Mouse (Mus musculus) heart, embryonic 14.5 days (tissue): ENCODE measurements around the gene Prkar2a. TPM values are rescaled to one million over a fixed set of nuclear protein-coding genes. Genes with fewer than 3 reads are reported as not detected.
A peak's percentile ranks its signal among the peaks of the same experiment; 100 is the strongest.

Source experiments
- ATAC-seq: fragments of 200-750 bp; cut with Nextera tagmentation; 2 replicates; pipeline ENCODE4 v1.8.0; 2017; ENCODE audit warnings: low read depth, moderate TSS enrichment; ENCODE audit not compliant: insufficient number of reproducible peaks, insufficient read depth, low FRiP score
- H3K27ac ChIP-seq, 2 experiments: fragments of 200-500 bp in 1 of 2; fragments of 300-500 bp in 1 of 2; sonication (generic) in 1 of 2; replicated peaks in 1 of 2; 2 replicates each; pipeline ENCODE4 v1.5.1; 2012 to 2014; ENCODE audit warnings: low read depth in 2 of 2, low read length in 2 of 2, control low read depth in 1 of 2, mild to moderate bottlenecking in 1 of 2, mixed read lengths in 1 of 2; ENCODE audit not compliant: control insufficient read depth in 1 of 2, insufficient read depth in 1 of 2
- H3K27me3 ChIP-seq: fragments of 300-500 bp; sonication (generic); 2 replicates; pipeline ENCODE4 v1.6.1; 2014; ENCODE audit warnings: mild to moderate bottlenecking, low read length, control low read depth; ENCODE audit not compliant: control insufficient read depth, insufficient read depth
- H3K36me3 ChIP-seq: fragments of 300-500 bp; sonication (generic); 2 replicates; pipeline ENCODE4 v1.6.1; 2014; ENCODE audit warnings: mild to moderate bottlenecking, control low read depth, low read length, mixed read lengths; ENCODE audit not compliant: control insufficient read depth, insufficient read depth
- H3K4me1 ChIP-seq, 2 experiments: fragments of 200-500 bp in 1 of 2; fragments of 300-500 bp in 1 of 2; sonication (generic) in 1 of 2; 2 replicates each; pipeline ENCODE4 v1.6.1; 2012 to 2014; ENCODE audit warnings: low read length in 2 of 2, control low read depth in 1 of 2, mixed read lengths in 1 of 2; ENCODE audit not compliant: control insufficient read depth in 2 of 2, insufficient read depth in 2 of 2
- H3K4me2 ChIP-seq: fragments of 300-500 bp; sonication (generic); 2 replicates; pipeline ENCODE4 v1.6.1; 2014; ENCODE audit warnings: mild to moderate bottlenecking, low read length
- H3K4me3 ChIP-seq, 2 experiments: fragments of 200-500 bp in 1 of 2; fragments of 300-500 bp in 1 of 2; sonication (generic) in 1 of 2; 2 replicates each; pipeline ENCODE4 v1.5.1; 2012 to 2014; ENCODE audit warnings: low read length in 2 of 2, mild to moderate bottlenecking in 2 of 2, control low read depth in 1 of 2, low read depth in 1 of 2, moderate library complexity in 1 of 2; ENCODE audit not compliant: control insufficient read depth in 1 of 2, insufficient read depth in 1 of 2
- H3K9ac ChIP-seq: fragments of 300-500 bp; sonication (generic); 2 replicates; pipeline ENCODE4 v1.6.1; 2014; ENCODE audit warnings: mild to moderate bottlenecking, low read length
- H3K9me3 ChIP-seq: fragments of 300-500 bp; sonication (generic); 2 replicates; pipeline ENCODE4 v1.6.1; 2016; ENCODE audit warnings: low read length, control low read depth; ENCODE audit not compliant: control insufficient read depth
- WGBS: fragments of 180-500 bp; shearing (Covaris S2); extraction: QIAGEN DNeasy Blood & Tissue Kit; methylation state at CpG from one replicate; pipeline ENCODE4 v1.1.7; 2014; 5-methylcytosine and 5-hydroxymethylcytosine counted together
- polyA plus RNA-seq: library from polyadenylated mRNA; unstranded; fragments of >200 nt; fragmentation: Nextera tagmentation; extraction: Ambion mirVana; gene quantifications from 2 replicates; pipeline ENCODE4 v1.2.1, GENCODE M21; 2014

Prkar2a gene
- polyA plus RNA-seq, 1 experiment from 2014 or later, result 31.5 TPM

DNA sequence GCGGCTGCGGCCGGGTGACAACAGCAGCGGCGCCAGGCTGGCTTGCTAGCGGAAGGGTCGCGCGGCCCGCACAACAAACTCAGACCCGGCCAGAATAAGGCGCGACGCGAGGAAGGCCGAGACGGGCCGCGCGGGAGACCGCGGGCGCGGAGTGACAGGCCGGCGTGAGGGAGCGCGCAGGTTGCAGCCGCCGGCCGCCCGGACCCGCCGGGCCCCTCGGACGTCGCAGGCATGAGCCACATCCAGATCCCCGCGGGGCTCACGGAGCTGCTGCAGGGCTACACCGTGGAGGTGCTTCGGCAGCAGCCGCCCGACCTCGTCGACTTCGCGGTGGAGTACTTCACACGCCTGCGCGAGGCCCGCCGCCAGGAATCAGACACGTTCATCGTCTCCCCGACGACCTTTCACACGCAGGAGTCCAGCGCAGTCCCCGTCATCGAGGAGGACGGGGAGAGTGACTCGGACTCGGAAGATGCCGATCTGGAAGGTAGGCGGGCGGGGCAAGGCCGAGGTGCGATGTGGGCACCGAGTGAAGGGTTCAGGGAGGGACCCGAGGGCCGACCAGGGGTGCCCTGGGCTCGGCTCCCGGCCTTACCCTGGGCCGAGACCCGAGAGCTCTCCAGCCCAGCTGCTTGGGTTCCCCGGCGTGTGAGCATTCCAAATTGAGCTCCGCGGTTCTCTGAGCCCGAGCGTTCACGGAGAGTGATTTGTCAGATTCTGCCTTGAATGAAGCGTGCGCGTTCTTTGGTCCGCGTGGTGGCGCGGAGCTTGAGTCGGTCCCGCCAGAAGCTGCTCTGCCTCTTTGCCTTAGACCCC is 3.3 kb downstream of the Prkar2a start:
- Histone ChIP-seq H3K9me3 (no peaks in the 10 kb centered on the region), H3K27me3 (no peaks in the 10 kb centered on the region), H3K36me3 (no peaks in the 10 kb centered on the region), H3K4me3 (peak overlapping the region; percentile 80 to 83), H3K4me1 (peaks cover 3 to 21% of the 10 kb centered on the region in 2 experiments), H3K9ac (peak overlapping the region; percentile 88), H3K4me2 (peak overlapping the region; percentile 95), H3K27ac (peak overlapping the region; percentile 52 to 74)
- ATAC-seq, result peak; percentile 49
- under 1% methylated on average over 92 of the region's 92 CpGs for WGBS

GRCm38 (mm10) chr9:108693946-108694345 is 4.8 kb downstream of the Prkar2a start:
- Histone ChIP-seq H3K4me1 (peaks cover 3 to 16% of the 10 kb centered on the region in 2 experiments), H3K27me3 (no peaks in the 10 kb centered on the region), H3K4me2 (peak overlapping the region; percentile 95), H3K9ac (no peak overlapping the region; the same call in 1 of the 2 replicates), H3K4me3 (no peak overlapping the region), H3K9me3 (no peaks in the 10 kb centered on the region), H3K27ac (no peak overlapping the region), H3K36me3 (no peaks in the 10 kb centered on the region)
- WGBS, result 82% methylated on average over 4 of the region's 4 CpGs
- no peak for ATAC-seq

- Histone ChIP-seq H3K36me3 (no peaks in the 10 kb centered on the region), H3K4me2 (no peak overlapping the region), H3K9ac (no peak overlapping the region), H3K27ac (no peak overlapping the region), H3K4me3 (no peak overlapping the region), H3K27me3 (no peaks in the 10 kb centered on the region), H3K4me1 (peaks cover 3 to 16% of the 10 kb centered on the region in 2 experiments), H3K9me3 (no peaks in the 10 kb centered on the region)
- ATAC-seq, result no peak
- WGBS, result 96% methylated on average over 1 of the region's 1 CpGs
These were observed 5.4 kb downstream of the Prkar2a start for GRCm38 (mm10) chr9:108694533-108694932.

DNA sequence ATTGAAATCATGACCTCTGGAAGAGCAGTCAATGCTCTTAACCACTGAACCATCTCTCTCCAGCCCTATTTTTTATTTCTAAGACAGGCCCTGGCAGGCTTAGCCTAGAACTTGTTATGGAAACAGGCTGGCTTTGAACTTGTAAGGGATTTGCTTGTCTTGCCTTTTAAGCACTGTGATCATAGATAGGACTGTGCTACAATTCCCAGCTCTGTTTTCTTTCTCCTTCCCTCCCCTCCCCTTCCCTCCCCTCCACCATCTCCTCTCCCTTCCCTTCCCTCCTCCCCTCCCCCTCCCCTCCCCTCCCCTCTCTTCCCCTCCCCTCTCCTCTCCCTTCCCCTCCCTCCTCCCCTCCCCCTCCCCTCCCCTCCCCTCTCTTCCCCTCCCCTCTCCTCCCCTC is 13.4 kb downstream of the Prkar2a start:
- no peak for ATAC-seq
- H3K36me3 ChIP-seq, result no peaks in the 10 kb centered on the region
- H3K9ac ChIP-seq, result no peak overlapping the region
- H3K27ac ChIP-seq, result no peak overlapping the region
- no peaks in the 10 kb centered on the region for H3K9me3 ChIP-seq
- no peak overlapping the region for H3K4me2 ChIP-seq
- H3K4me3 ChIP-seq, result no peak overlapping the region
- H3K27me3 ChIP-seq, result no peaks in the 10 kb centered on the region
- H3K4me1 ChIP-seq, result peaks cover 13 to 26% of the 10 kb centered on the region in 2 experiments

DNA sequence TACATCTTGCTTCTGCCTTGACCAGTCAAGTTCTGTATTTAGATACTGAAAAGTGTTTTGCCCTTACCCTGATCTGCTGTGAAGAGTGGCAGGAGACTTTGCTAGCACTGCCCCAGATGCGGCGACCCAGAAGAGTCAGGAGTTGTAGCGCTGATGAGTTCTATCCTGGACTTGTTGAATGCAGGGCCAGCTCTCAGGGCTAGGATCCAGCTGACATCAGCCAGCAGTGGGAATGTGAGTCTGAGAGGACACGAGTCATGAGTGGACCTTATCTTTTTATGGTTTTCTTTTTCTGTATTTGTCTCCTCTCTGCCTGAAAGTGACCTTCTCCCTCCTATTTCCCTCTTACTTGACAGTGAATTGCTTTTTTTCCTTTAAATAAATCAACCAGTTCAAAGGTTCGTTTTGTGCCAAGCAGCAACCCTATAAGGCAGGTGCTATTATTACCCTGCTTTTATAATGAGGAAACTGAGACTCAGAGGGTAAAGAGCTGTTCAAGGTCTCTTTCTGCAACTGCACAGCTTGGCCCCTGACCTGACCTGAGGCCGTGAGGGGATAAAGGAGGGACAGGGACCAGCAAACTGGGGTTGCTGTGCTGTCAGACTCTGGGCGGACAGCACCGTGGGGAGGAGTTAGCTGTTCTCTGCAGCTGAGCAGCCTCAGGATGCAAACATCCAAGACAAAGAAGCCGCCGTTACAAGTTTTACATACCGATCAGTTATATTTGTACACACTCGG is 14.4 kb downstream of the Prkar2a start:
- Histone ChIP-seq H3K36me3 (no peaks in the 10 kb centered on the region), H3K4me2 (peak overlapping the region; percentile 22), H3K9ac (peak overlapping the region; percentile 22; the same call in 1 of the 2 replicates), H3K27ac (peak overlapping the region; percentile 78 to 83), H3K9me3 (no peaks in the 10 kb centered on the region), H3K4me1 (peaks cover 13 to 26% of the 10 kb centered on the region in 2 experiments), H3K4me3 (no peak overlapping the region), H3K27me3 (no peaks in the 10 kb centered on the region)
- ATAC-seq, result no peak
- 25% methylated on average over 12 of the region's 12 CpGs for WGBS

GRCm38 (mm10) chr9:108704591-108704990 is 15.5 kb downstream of the Prkar2a start:
- Histone ChIP-seq H3K4me1 (peaks cover 13 to 26% of the 10 kb centered on the region in 2 experiments), H3K9ac (0 out of 2 replicates have a peak overlapping the region, but pooled peaks have one; percentile 21), H3K4me3 (no peak overlapping the region), H3K27me3 (no peaks in the 10 kb centered on the region), H3K4me2 (no peak overlapping the region), H3K27ac (peak overlapping the region; percentile 48 to 73; a peak in 3 of 4 replicates), H3K9me3 (no peaks in the 10 kb centered on the region), H3K36me3 (no peaks in the 10 kb centered on the region)
- 28% methylated on average over 7 of the region's 7 CpGs for WGBS
- no peak for ATAC-seq

- no peak for ATAC-seq
- Histone ChIP-seq H3K4me3 (no peak overlapping the region), H3K9ac (no peak overlapping the region), H3K36me3 (no peaks in the 10 kb centered on the region), H3K27ac (no peak overlapping the region), H3K27me3 (no peaks in the 10 kb centered on the region), H3K4me2 (no peak overlapping the region), H3K4me1 (peaks cover 13 to 26% of the 10 kb centered on the region in 2 experiments), H3K9me3 (no peaks in the 10 kb centered on the region)
- WGBS, result 89% methylated on average over 2 of the region's 2 CpGs
These were observed 18.1 kb downstream of the Prkar2a start for GRCm38 (mm10) chr9:108707212-108707611.
